Mouse (Mus musculus) cerebellum, adult 2 months (tissue): Measurements from ENCODE around the gene Cdh15.

Experiments
- CTCF ChIP-seq: fragments of 200-500 bp; IDR thresholded peaks from 2 replicates; pipeline ENCODE4 v1.5.1; 2011; ENCODE audit warnings: low read depth, mild to moderate bottlenecking, control low read depth, low read length, moderate library complexity, borderline replicate concordance; ENCODE audit not compliant: insufficient read depth
- POLR2A ChIP-seq: fragments of 200-500 bp; IDR thresholded peaks from 2 replicates; pipeline ENCODE4 v1.6.1; 2011; ENCODE audit warnings: low read length, control low read depth, borderline replicate concordance; ENCODE audit not compliant: insufficient read depth

GRCm38 (mm10) chr8:122864719-122865129, 17.0 kb downstream of the Cdh15 start:
- TF ChIP-seq POLR2A (no peak), CTCF (no peak)
